Mouse (Mus musculus) frontal cortex, postnatal 25 days (tissue): ENCODE data around the gene Nrf1.

Experiments used
- DNase-seq, 2 experiments: peaks; one replicate each; pipeline ENCODE4 v3.0.0; 2022; ENCODE audit warnings: low spot score in 2 of 2

Gene Nrf1

DNA sequence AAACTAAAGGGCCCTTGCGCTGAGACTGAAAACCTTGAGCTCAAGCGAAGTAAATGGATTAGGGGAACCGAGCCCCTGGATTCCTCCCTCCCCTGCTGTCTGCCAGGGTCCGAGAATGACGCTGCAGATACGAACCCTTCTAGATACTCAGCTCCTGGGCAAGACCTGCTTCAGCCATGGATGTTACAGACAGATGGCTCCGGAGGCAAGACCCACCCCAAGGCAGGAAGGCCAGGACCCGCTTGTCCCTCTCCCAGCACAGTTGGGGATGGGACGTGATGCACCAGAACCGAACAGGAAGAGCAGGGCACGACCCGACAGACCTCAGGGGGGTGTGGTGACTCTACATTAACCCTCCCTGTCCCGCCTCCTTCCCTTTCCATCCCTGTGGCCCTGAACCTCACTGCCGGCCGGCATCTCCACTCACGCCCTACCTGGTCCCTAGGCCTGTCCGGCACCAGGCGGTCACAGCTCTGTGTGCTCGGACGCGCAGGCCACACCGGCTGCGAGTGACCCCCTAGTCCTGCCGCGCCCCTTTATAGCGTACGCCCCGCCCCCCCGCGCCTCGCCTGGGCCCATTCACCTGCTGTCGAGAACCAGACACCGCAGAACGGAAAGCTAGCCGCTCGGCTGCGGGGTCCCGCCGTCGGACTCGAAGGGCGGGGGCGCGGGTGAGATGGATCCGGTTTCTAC, 127.6 kb downstream of the Nrf1 start:
- DNase-seq: no peak

DNA sequence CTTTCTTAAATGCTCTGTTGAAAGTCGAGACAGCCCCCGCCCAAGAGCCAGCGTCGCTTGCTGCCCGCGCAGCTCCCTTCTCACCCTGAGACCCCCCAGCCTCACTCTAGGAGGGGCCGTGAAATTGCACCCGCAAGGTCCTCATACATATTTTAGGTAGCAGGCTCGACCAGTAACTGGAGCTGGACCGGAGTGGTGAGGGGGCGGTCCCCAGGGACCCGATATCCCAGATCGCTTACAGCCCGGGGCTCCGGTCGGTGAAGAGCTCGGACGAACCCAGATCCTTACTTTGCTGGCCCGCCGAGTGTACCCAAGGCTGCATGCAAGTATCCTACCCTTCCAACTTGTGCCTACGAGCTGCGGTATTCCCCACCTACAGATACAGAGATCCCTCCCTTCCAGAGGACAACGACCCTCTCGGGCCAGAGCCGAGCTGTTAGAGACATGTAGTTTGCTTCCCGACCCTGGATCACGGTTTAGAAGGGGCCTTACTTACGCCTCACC, 128.2 kb downstream of the Nrf1 start:
- DNase-seq: no peak

DNA sequence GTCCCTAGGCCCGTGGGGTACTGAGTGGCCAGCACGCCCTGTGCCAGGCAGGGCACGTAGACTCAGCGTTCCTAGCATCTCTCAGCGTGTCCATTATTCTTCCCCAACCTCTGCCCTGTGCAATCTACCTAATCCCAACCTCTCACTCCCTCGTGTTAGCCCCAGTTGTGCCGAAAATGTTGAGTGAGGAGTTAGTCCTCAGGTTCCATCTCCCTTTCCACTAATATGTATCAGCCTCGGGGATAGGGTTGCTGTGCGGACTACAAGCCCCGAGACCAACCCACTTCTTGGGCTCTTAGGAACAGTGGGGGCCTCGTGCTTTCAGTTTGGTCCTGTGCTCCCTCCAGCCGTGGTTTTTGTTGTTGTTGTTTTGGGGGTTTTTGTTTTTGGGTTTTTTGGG, 128.7 kb downstream of the Nrf1 start:
- DNase-seq: no peak

DNA sequence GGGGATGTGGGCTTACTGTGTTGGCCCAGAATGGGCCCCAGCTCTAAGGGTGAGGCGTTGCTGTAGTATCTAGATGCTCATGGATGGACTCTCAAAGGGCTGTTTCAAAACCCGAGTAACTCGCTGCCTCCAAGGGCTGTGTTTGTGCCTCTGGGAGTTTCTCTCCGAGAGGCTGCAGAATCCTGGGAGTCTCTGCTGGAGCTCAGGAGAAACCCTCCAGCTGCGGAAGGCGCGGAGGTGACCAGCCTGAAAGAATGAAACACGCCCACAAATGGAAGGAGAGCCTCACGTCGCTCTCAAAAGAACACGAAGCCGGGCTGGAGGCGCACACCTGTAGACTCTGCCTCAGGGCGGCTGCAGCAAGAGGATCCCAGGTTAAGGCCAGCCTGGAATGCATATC, 129.5 kb downstream of the Nrf1 start:
- no peak for DNase-seq

DNA sequence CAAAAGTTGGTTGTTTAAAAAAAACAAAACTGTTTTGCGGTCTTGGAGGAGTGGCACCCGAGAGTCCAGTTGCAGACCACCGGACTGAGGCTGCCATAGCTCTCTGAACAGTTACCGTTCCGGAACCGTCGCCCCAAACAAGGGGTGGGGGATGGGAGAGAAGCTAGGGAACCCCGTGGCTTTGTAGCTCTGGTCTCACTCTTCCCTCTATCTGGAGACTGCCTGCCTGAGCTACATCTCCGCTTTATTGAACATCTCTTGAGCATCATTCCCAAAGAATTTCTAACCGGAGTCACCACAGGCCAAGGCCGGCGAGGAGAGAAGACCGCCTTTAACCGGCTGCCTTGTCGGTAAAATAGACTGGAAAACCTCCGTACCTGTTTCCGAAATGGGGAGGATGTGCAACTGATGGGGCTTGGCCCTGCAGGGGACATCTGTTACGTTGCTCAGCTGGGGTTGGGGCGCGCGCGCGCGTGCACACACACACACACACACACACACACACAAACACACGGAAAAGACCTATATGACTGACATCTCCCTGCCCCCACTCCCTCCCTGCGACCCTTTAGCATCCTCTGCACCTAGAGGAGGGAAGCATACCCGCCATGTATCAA, 130.3 kb downstream of the Nrf1 start:
- DNase-seq: no peak

DNA sequence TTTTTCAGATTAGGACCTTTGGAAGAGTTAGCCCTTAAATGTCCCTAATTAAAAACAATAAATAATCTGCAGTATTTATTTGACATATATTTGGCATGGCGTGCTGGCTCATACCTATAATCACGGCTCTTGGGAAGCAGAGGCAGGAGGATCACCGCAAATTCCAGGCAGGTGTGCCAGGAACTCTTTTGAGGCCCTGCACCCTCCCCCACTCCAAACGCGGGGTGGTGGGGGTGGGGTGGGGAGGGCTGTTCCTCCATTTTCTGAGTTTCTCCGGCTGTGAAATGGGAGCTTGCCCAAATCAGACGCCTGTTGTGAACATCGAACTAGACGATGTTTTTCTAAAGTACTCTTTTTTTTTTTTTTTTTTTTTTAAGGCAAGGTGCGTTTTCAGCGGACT, 131.3 kb downstream of the Nrf1 start:
- no peak for DNase-seq

DNA sequence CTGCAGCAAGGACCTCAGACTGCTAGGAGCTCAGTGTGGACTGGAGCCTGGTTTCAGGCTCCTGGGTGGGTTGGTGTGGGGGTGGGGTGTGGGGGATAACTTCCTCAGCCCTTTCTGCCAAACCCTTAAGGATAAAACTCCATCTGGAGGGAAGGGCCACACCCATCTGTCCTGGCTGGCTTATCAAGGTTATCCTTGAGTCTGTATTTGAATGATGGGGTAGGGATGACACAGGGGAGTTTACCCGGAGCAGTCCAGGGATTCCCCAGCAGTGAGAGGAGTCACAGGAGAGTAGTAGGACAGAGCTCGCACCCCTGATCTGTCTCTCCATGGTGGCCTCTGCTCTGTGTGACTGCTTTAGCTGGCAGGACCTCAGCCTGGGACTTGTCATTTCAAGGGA, 132.5 kb downstream of the Nrf1 start:
- no peak for DNase-seq

DNA sequence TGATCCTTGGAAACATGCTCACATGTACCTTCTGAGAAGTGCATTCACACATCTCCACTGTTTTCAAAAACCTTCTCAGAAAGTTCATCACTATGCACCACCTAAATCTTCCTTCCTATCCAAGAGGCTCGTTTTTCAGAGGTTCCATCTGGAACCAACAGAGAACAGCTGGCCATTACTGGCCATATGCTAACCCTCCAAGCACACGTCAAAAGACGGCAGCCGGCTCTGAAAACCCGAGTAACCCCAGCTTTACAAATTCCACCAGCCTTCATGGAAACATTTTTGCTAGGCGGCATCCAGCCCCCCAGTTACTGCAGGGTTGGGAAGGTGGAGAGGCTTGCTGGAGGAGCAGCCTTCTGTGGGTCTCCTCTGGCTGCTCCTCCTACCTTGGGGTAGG, 134.2 kb downstream of the Nrf1 start:
- DNase-seq: no peak

DNA sequence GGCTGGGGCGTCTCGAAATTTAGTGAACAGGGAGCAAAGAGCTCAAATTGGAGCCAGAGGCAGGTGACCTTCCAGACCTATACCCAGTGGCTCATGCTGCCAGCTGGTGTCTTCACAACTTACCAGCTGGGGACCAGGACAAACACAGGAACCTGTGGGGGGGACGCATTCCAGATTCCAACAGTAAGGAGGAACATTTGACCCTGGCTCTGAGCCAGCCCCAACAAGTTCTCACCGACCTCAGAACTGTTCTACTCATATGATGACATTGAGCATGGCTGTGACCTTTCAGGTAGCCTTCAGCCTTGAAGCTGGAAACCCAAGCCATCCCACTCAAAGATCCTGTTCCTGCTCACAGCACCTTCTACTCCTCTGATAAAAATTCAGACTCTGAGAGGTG, 135.8 kb downstream of the Nrf1 start:
- no peak for DNase-seq

DNA sequence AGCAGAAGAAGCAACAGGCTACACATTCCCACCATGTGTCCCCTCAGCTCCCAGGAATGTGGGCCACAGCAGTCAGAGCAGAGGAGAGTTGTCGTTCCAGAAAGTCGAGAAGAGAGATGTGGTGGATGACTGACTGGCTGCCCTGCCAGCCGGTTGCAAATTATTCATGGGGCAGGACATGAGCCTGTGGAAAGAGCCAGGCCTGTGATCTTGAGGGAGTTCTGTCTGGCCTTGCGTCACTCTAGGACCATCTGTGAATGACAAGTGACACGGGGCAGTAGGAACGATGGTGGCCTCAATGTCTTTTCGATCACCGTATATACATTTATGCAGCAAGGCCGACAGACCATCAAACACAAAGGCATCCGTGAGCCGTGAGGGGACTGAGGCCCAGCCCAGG, 147.9 kb downstream of the Nrf1 start:
- no peak for DNase-seq

DNA sequence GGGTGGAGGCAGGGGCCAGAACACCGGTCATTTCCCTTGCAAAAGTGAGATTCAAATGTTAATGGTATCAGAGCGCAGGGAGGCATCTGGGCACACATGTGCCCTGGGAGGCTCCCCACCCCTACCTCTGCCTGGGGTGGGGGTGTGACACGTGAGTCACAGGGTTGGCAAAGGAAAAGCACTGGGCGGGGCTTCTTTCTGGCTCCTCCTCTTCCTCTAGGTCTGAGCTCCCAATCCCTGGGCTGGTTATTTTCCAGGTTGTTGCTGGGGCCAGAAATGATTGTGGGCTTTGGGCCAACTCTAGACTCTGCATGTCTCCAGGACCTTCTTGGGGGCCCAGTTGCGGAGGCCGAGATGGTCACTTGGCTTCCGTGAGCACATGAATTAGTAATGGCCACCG, 148.4 kb downstream of the Nrf1 start:
- DNase-seq: no peak
